Mouse (Mus musculus): ENCODE data around the gene Cdkn2d. TPM values are rescaled to one million over a fixed set of nuclear protein-coding genes. Genes with fewer than 3 reads are reported as not detected.

The Cdkn2d gene
- 104 TPM for polyA plus RNA-seq (2017; shearing (Covaris generic))

GRCm38 (mm10) chr9:21291022-21291787, at the start of gene Cdkn2d:
Gene Cdkn2d, minus strand, starts transcription at chr9:21291407.

DNA sequence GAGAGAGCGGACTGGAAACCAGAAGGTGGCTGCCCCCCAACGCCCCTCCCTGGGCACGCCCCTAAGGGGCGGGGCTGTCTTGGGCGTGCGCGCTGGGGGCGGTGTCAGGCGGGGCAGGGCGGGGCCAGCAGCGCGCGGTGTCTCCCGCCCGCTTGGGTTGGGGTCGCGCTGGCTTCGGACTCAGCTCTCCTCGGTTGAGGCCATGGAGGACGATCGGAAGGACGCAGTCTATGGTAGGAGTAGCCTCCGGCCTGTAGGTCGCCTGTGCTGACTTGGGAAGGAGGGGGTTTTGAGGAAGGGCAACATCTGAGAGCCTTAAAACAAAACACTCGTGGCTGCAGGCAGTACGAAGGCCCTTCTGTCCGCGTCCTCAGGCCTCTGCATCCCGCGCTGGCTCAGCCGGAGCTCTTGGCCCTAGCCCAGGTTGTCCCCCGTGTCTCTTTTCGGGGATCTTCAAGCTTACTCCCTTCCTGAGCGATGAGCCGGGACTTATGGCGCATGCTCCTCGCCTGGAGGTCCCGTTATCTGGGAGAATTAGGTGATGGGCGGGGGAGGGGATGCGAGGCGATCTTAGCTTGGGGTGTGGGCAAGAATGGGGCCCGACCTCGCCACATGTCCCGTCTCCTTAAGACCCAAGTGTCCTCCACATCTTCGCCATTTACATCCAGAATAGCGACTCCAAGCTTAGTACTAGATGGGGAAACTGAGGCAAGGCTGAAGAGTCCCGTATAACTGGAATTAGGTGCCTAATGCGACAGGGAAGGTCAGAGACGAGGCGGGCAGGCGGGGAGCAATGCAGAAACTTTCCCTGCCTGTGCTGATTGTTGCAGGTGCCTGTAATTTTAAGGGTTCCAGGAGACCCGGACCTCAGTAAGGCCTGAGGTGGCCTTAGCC, 29.7 kb upstream of the Cdkn2d start, which contains the start of gene Slc44a2:
TSS of gene Slc44a2 (plus strand) at position 80 of the 894 bp plus-strand sequence.

GRCm38 (mm10) chr9:21312134-21312533, 20.9 kb upstream of the Cdkn2d start, which contains the start of gene Ap1m2:
Gene Ap1m2, minus strand, starts transcription at chr9:21312337.

DNA sequence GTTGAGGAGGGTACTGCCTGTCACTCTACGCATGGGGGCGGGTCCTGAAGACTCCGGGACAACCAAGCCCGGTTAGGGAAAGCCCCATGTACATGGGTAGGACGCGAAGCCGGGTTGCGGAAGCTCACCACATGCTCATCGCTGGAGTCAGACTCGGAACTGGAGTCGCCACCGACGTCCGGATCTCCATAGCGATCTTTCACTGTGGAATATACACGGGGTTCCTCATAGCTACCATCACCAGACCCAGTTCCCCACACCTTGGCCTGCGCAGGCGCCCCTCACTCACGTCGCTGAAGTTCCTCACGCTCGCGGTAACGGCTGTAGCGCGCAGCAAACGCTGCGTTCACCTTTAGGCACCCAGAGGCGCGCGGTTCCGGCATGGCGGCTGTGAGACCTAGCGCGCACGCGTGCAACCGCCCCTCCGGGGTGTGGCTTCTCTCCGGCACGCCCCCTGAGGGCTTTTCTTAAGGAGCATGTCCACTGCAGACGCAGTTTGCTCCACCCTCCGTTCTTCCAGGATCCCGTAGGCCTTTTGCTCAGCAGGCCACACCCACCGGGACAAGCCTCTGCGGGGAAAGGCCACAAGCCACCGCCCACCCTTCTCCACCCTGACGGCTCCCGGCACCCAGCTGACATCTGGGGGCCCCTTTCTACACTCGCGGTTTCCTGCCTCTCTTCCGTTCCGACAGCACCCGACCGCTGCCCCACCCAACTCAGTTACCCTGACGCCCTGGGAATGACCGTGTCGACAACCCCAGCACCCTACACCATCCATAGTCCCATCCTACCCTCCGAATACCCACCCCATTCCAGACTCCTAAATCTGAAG, 3.4 kb downstream of the Cdkn2d start, which contains the start of gene Kri1:
TSS of gene Kri1 (minus strand) at position 399 of the 832 bp plus-strand sequence.

GRCm38 (mm10) chr9:21265000-21265561, 26.1 kb downstream of the Cdkn2d start, which contains the start of gene Atg4d:
Gene Atg4d, plus strand, starts transcription at chr9:21265293.

GRCm38 (mm10) chr9:21248326-21248725, 42.9 kb downstream of the Cdkn2d start, which contains the start of gene S1pr5:
Gene S1pr5, minus strand, starts transcription at chr9:21248443.

DNA sequence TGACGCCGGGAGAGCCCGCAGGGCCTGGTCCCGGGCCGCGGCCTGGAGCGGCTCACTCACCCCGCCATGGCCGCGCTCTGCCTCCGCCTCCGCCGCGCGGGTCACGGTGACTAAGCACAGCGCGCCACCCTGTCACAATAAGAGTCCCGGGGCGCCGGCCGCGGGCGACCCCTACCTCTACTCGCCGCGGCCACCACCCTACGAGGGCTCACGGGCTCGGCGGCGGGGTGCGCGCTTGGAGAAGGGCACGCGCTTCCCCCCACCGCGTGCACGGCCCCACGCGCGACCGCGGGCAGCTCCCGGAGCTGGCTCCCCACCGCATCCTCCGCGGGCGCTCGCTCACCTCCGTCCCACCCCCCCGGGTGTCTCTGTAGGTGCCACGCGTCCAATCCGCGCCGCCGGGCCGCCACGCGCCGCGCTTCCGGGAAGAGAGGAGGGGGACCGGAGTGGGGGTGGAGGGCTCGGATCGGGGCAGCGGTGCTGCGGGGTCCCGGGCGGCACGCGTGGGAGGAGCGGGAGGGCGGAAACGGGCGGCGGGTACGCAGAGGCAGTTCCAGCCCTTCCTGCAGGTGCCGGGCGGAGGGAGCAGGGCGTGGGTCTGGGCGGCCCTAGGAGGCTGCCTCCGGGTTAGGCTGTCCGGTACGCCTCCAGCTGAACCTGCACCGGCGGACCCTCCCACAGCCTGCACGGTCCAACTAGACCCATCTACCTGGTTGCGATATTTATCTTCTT, 52.3 kb downstream of the Cdkn2d start, which contains the start of gene Keap1:
TSS of gene Keap1 (minus strand) at position 629 of the 732 bp plus-strand sequence.

Other genes with a start within 250 kb of the Cdkn2d start
- gene Zglp1, start 224.3 kb downstream of the Cdkn2d start, polyA plus RNA-seq (2017; shearing (Covaris generic)) = not detected
- gene Gm49373, start 218.3 kb downstream of the Cdkn2d start, polyA plus RNA-seq (2017; shearing (Covaris generic)) = 0.20 TPM
- gene Fdx1l, start 217.8 kb downstream of the Cdkn2d start, polyA plus RNA-seq (2017; shearing (Covaris generic)) = 35.0 TPM
- gene Gm38431, start 199.4 kb downstream of the Cdkn2d start, polyA plus RNA-seq (2017; shearing (Covaris generic)) = 6.8 TPM
- 73.3 TPM for gene Raver1, start 199.4 kb downstream of the Cdkn2d start, polyA plus RNA-seq (2017; shearing (Covaris generic))
- gene Tyk2, start 160.2 kb downstream of the Cdkn2d start, polyA plus RNA-seq (2017; shearing (Covaris generic)) = 118 TPM
- 330 TPM for gene Cdc37, start 141.4 kb downstream of the Cdkn2d start, polyA plus RNA-seq (2017; shearing (Covaris generic))
- gene Pde4a, start 125.7 kb downstream of the Cdkn2d start, polyA plus RNA-seq (2017; shearing (Covaris generic)) = 0.72 TPM
- 39.3 TPM for gene Keap1, start 52.0 kb downstream of the Cdkn2d start, polyA plus RNA-seq (2017; shearing (Covaris generic))
- gene S1pr5, start 43.0 kb downstream of the Cdkn2d start, polyA plus RNA-seq (2017; shearing (Covaris generic)) = not detected
- 63.6 TPM for gene Atg4d, start 26.1 kb downstream of the Cdkn2d start, polyA plus RNA-seq (2017; shearing (Covaris generic))
- gene Kri1, start 3.4 kb downstream of the Cdkn2d start, polyA plus RNA-seq (2017; shearing (Covaris generic)) = 37.6 TPM
- 2.0 TPM for gene Ap1m2, start 20.9 kb upstream of the Cdkn2d start, polyA plus RNA-seq (2017; shearing (Covaris generic))
- 543 TPM for gene Slc44a2, start 29.3 kb upstream of the Cdkn2d start, polyA plus RNA-seq (2017; shearing (Covaris generic))
- gene Ilf3, start 76.5 kb upstream of the Cdkn2d start, polyA plus RNA-seq (2017; shearing (Covaris generic)) = 69.7 TPM
- gene Qtrt1, start 120.4 kb upstream of the Cdkn2d start, polyA plus RNA-seq (2017; shearing (Covaris generic)) = 35.2 TPM
- 264 TPM for gene Dnm2, start 133.5 kb upstream of the Cdkn2d start, polyA plus RNA-seq (2017; shearing (Covaris generic))
- 6.4 TPM for gene Tmed1, start 218.8 kb upstream of the Cdkn2d start, polyA plus RNA-seq (2017; shearing (Covaris generic))
- 32.2 TPM for gene AB124611, start 234.8 kb upstream of the Cdkn2d start, polyA plus RNA-seq (2017; shearing (Covaris generic))

All from activated CD4-positive, CD25-positive, alpha-beta regulatory T cell, adult 9 weeks (primary cell).